ENCODE assay signal across 32 mouse cellular contexts in genomic region chr10:117647964-117648472, GRCm38 (mm10).
"Had no signal": no experiment of that assay in that cellular context is flagged by ENCODE, and none has a peak within 500 bp of the region (broad histone marks: within the 10 kb centered on the region; RNA-seq: fewer than 3 reads in every experiment).

No protein-coding gene starts in this region.

- H3K9me3 ChIP-seq: limb, embryonic 10.5 days; limb, embryonic 12.5 days; limb, embryonic 13.5 days; limb, embryonic 15.5 days; liver, embryonic 12.5 days; liver, embryonic 13.5 days; liver, embryonic 15.5 days; lung, embryonic 15.5 days; megakaryocyte, embryonic 14.5 days; midbrain, embryonic 10.5 days; midbrain, embryonic 12.5 days; midbrain, embryonic 13.5 days; midbrain, embryonic 15.5 days; neural tube, embryonic 12.5 days; neural tube, embryonic 13.5 days had no signal

- H3K4me2 ChIP-seq: limb, embryonic 12.5 days; limb, embryonic 13.5 days; limb, embryonic 15.5 days; liver, embryonic 11.5 days; liver, embryonic 12.5 days; liver, embryonic 13.5 days; liver, embryonic 15.5 days; lung, embryonic 14.5 days; lung, embryonic 15.5 days; midbrain, embryonic 11.5 days; midbrain, embryonic 12.5 days; midbrain, embryonic 13.5 days; neural tube, embryonic 12.5 days; neural tube, embryonic 13.5 days had no signal

- H3K36me3 ChIP-seq: limb, embryonic 12.5 days; limb, embryonic 13.5 days; limb, embryonic 15.5 days; liver, embryonic 12.5 days; liver, embryonic 13.5 days; liver, embryonic 15.5 days; lung, embryonic 15.5 days; midbrain, embryonic 10.5 days; midbrain, embryonic 12.5 days; midbrain, embryonic 13.5 days; midbrain, embryonic 15.5 days; neural tube, embryonic 12.5 days; neural tube, embryonic 13.5 days had no signal

- H3K4me3 ChIP-seq: limb, embryonic 10.5 days; limb, embryonic 12.5 days; limb, embryonic 13.5 days; limb, embryonic 15.5 days; liver, embryonic 12.5 days; liver, embryonic 13.5 days; liver, embryonic 15.5 days; lung, embryonic 15.5 days; megakaryocyte, embryonic 14.5 days; midbrain, embryonic 10.5 days; midbrain, embryonic 12.5 days; midbrain, embryonic 13.5 days; midbrain, embryonic 15.5 days; myocyte; neural tube, embryonic 12.5 days; neural tube, embryonic 13.5 days had no signal

- H3K4me1 ChIP-seq: liver, embryonic 12.5 days; liver, embryonic 13.5 days; liver, embryonic 15.5 days; lung, embryonic 15.5 days; megakaryocyte, embryonic 14.5 days; neural tube, embryonic 12.5 days had no signal

- H3K9ac ChIP-seq: limb, embryonic 12.5 days; limb, embryonic 13.5 days; limb, embryonic 15.5 days; liver, embryonic 12.5 days; liver, embryonic 13.5 days; liver, embryonic 14.5 days; liver, embryonic 15.5 days; liver, postnatal 0 days; lung, embryonic 14.5 days; lung, embryonic 15.5 days; midbrain, embryonic 12.5 days; midbrain, embryonic 13.5 days; midbrain, embryonic 15.5 days; neural tube, embryonic 12.5 days; neural tube, embryonic 13.5 days had no signal

- H3K27ac ChIP-seq: limb, embryonic 10.5 days; limb, embryonic 12.5 days; limb, embryonic 13.5 days; limb, embryonic 15.5 days; liver, embryonic 12.5 days; liver, embryonic 13.5 days; liver, embryonic 14.5 days; liver, embryonic 15.5 days; lung, embryonic 15.5 days; macrophage; midbrain, embryonic 10.5 days; midbrain, embryonic 12.5 days; midbrain, embryonic 13.5 days; midbrain, embryonic 15.5 days; neural tube, embryonic 12.5 days; neural tube, embryonic 13.5 days had no signal

- DNase-seq: left cerebral cortex, postnatal 4 days; liver; liver, embryonic 13.5 days; liver, postnatal 0 days; lung, adult 18-20 months; lung, adult 2 months; lung, embryonic 14.5 days; lung, postnatal 10 days; lung, postnatal 14 days; lung, postnatal 36 days; lung, postnatal 4 days; midbrain, embryonic 14.5 days had no signal

- H3K27me3 ChIP-seq: limb, embryonic 12.5 days; limb, embryonic 13.5 days; limb, embryonic 15.5 days; liver, embryonic 12.5 days; liver, embryonic 13.5 days; liver, embryonic 15.5 days; lung, embryonic 15.5 days; midbrain, embryonic 15.5 days; neural tube, embryonic 12.5 days; neural tube, embryonic 13.5 days had no signal

- ATAC-seq: liver, embryonic 12.5 days; liver, postnatal 0 days; lung, postnatal 0 days; midbrain, embryonic 15.5 days had no signal
